Mouse (Mus musculus) inflammation-experienced regulatory T-cells, adult 16 weeks (primary cell): ENCODE results near the gene Grk6. TPM values are rescaled to one million over a fixed set of nuclear protein-coding genes. Genes with fewer than 3 reads are reported as not detected.

ENCODE experiments used
- polyA plus RNA-seq: library from polyadenylated mRNA; unstranded; fragments of 100-300 nt; shearing (Covaris generic); gene quantifications from one replicate; pipeline ENCODE4 v1.2.1, GENCODE M21; 2017

Gene Grk6
- polyA plus RNA-seq: 18.2 TPM

DNA sequence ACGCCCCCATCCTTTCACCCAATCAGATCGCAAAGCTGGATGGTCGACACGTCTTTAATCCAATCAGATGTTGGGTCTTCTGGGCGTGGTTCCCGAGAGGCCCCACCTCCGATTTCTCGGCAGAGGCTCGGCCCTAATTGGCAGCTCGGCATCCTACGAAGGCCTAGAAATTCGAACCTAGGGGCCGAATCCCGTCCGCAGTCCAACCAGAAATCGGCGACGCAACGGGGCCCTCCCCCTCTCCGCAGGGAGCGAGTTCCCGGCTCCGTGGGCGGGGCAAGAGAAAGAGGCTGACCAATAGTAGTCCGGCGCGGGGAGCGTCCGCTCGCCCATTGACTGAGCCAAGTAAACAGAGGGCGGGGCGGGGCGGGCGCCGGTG lies at the start of gene Grk6:
TSS of gene Grk6 (plus strand) at position 136 of the 379 bp plus-strand sequence.

DNA sequence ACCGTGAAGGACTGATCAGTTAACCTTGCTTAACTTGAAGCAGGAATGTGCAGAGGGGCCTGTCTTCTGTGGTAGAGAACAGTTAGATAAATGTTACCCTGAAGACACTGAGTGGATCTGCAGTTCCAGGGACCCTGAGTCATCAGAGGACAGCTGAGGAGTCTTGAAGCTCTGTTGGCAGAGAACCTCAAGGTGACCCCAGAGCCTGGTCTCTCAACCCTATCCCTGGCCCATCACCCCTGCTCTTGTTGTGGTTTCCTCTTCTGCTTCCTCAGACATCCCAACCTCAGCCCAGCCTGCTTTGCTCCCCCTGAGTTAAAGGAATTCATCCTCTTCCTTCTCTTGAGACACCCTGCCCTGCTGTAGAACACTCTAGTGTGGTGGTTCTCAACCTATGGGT lies 46.8 kb upstream of the Grk6 start, which contains the start of gene Slc34a1:
TSS of gene Slc34a1 (plus strand) at position 100 of the 400 bp plus-strand sequence.

DNA sequence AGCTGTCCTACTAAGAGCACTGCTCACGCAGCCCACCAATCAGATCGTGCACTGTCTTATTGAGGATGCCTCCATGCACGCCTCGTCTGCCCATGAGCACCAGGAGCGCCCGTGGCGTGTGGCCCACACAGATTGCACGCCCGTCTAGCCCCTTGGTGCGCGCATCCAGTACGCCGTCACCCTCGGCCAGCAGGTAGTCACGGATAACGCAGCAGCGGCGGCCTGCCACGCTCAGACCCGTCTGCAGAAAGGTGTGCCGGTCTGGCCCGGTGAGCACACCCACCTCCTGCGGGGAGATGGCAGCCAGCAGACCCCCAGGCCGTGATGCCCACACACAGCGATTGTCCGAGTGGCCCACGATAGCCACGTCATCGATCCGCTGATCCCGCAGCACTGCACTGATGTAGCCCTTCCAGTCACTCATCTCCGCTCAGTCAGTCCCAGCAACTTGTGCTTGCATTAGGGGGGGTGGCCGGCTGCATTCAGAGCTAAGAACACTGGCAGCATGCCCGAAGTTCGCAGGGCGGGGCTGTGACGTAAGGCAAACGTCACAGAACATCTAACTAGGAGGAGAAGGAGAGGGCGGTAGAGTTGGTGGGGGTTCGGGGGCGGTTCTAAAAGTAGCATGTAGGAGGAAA lies 30.0 kb upstream of the Grk6 start, which contains the start of gene Pfn3:
TSS of gene Pfn3 (minus strand) at position 490 of the 638 bp plus-strand sequence.

GRCm38 (mm10) chr13:55426613-55427012 lies 18.3 kb upstream of the Grk6 start, which contains the start of gene F12:
Gene F12, minus strand, starts transcription at chr13:55426793.

GRCm38 (mm10) chr13:55464027-55464884 lies 19.4 kb downstream of the Grk6 start, which contains the start of gene Prr7:
Gene Prr7, plus strand, starts transcription at chr13:55464267.

GRCm38 (mm10) chr13:55487578-55488498 lies 43.0 kb downstream of the Grk6 start, which contains the start of gene Dbn1:
Gene Dbn1, minus strand, starts transcription at chr13:55488111.

Other genes starting within 250 kb of the Grk6 start
- gene Nsd1, start 235.3 kb upstream of the Grk6 start, polyA plus RNA-seq: 87.7 TPM
- 399 TPM for gene Prelid1, start 124.6 kb upstream of the Grk6 start, polyA plus RNA-seq
- gene Rab24, start 123.1 kb upstream of the Grk6 start, polyA plus RNA-seq: 21.6 TPM
- 4.0 TPM for gene Mxd3, start 115.2 kb upstream of the Grk6 start, polyA plus RNA-seq
- 198 TPM for gene Lman2, start 82.3 kb upstream of the Grk6 start, polyA plus RNA-seq
- gene Rgs14, start 75.3 kb upstream of the Grk6 start, polyA plus RNA-seq: 179 TPM
- not detected for gene Slc34a1, start 46.9 kb upstream of the Grk6 start, polyA plus RNA-seq
- gene Pfn3, start 29.8 kb upstream of the Grk6 start, polyA plus RNA-seq: not detected
- not detected for gene F12, start 18.3 kb upstream of the Grk6 start, polyA plus RNA-seq
- gene Prr7, start 19.2 kb downstream of the Grk6 start, polyA plus RNA-seq: not detected
- gene Dbn1, start 43.0 kb downstream of the Grk6 start, polyA plus RNA-seq: not detected
- gene Pdlim7, start 68.6 kb downstream of the Grk6 start, polyA plus RNA-seq: 16.1 TPM
- gene Dok3, start 84.2 kb downstream of the Grk6 start, polyA plus RNA-seq: 2.6 TPM
- gene Ddx41, start 91.6 kb downstream of the Grk6 start, polyA plus RNA-seq: 101 TPM
- 30.0 TPM for gene Fam193b, start 126.0 kb downstream of the Grk6 start, polyA plus RNA-seq
- gene Tmed9, start 128.7 kb downstream of the Grk6 start, polyA plus RNA-seq: 296 TPM
- 49.6 TPM for gene B4galt7, start 154.8 kb downstream of the Grk6 start, polyA plus RNA-seq
- gene Caml, start 177.9 kb downstream of the Grk6 start, polyA plus RNA-seq: 36.6 TPM
- 68.9 TPM for gene Ddx46, start 190.0 kb downstream of the Grk6 start, polyA plus RNA-seq
- gene B230219D22Rik, start 248.1 kb downstream of the Grk6 start, polyA plus RNA-seq: 11.4 TPM